ENCODE assay signal across 8 mouse cellular contexts in genomic region chr11:61231329-61231728, GRCm38 (mm10). TPM values are rescaled to one million over a fixed set of nuclear protein-coding genes. Genes with fewer than 3 reads are reported as not detected.
A peak's percentile ranks its signal among the peaks of the same experiment; 100 is the strongest.
DNase-seq lines count a peak whose midpoint lies in the region; ATAC-seq and TF ChIP-seq lines count a peak whose summit lies in the region.

No protein-coding gene starts in this region.

- no peak overlapping the region for H3K4me3 ChIP-seq in embryonic facial prominence, embryonic 15.5 days (replicated peaks)
- no peak overlapping the region for H3K4me3 ChIP-seq in heart, embryonic 15.5 days
- H3K4me3 ChIP-seq in kidney, postnatal 0 days (replicated peaks; ENCODE audit: low read depth, low read length) = no peak overlapping the region
- H3K4me3 ChIP-seq in liver, postnatal 0 days (ENCODE audit: low read depth, low read length) = no peak overlapping the region
- H3K4me3 ChIP-seq in neural tube, embryonic 13.5 days = no peak overlapping the region

- WGBS in embryonic facial prominence, embryonic 15.5 days = 6% methylated on average over 9 of the region's 9 CpGs
- 16% methylated on average over 9 of the region's 9 CpGs for WGBS in heart, embryonic 15.5 days
- WGBS in kidney, postnatal 0 days = 5% methylated on average over 9 of the region's 9 CpGs
- 1% methylated on average over 9 of the region's 9 CpGs for WGBS in liver, postnatal 0 days (ENCODE audit: insufficient replicate concordance)
- WGBS in neural tube, embryonic 13.5 days = 7% methylated on average over 9 of the region's 9 CpGs

- H3K9ac ChIP-seq in embryonic facial prominence, embryonic 15.5 days = no peak overlapping the region
- no peak overlapping the region for H3K9ac ChIP-seq in heart, embryonic 15.5 days
- H3K9ac ChIP-seq in kidney, postnatal 0 days (ENCODE audit: low read depth, low read length) = no peak overlapping the region
- no peak overlapping the region for H3K9ac ChIP-seq in liver, postnatal 0 days (replicated peaks)
- H3K9ac ChIP-seq in neural tube, embryonic 13.5 days = no peak overlapping the region; the same call in 1 of the 2 replicates

- no peak overlapping the region for H3K27ac ChIP-seq in embryonic facial prominence, embryonic 15.5 days (replicated peaks)
- H3K27ac ChIP-seq in heart, embryonic 15.5 days = no peak overlapping the region
- H3K27ac ChIP-seq in kidney, postnatal 0 days = no peak overlapping the region
- no peak overlapping the region for H3K27ac ChIP-seq in liver, postnatal 0 days (ENCODE audit: low read depth)
- no peak overlapping the region for H3K27ac ChIP-seq in neural tube, embryonic 13.5 days (replicated peaks)

- peak; percentile 72; the same call in 1 of the 2 replicates for ATAC-seq in embryonic facial prominence, embryonic 15.5 days (ENCODE audit: insufficient number of reproducible peaks, low FRiP score, low TSS enrichment, low read depth)
- no peak for ATAC-seq in heart, embryonic 15.5 days (replicated peaks; ENCODE audit: insufficient number of reproducible peaks, insufficient read depth, low FRiP score, low read depth)
- ATAC-seq in kidney, postnatal 0 days (replicated peaks; ENCODE audit: low FRiP score, low read depth) = peak; percentile 66
- no peak for ATAC-seq in liver, postnatal 0 days
- 0 out of 2 replicates have a peak, but pooled peaks have one; percentile 36 for ATAC-seq in neural tube, embryonic 13.5 days (ENCODE audit: low read depth)

- no peaks in the 10 kb centered on the region for H3K9me3 ChIP-seq in embryonic facial prominence, embryonic 15.5 days (replicated peaks)
- no peaks in the 10 kb centered on the region for H3K9me3 ChIP-seq in heart, embryonic 15.5 days (replicated peaks)
- no peaks in the 10 kb centered on the region for H3K9me3 ChIP-seq in kidney, postnatal 0 days (replicated peaks; ENCODE audit: low read length)
- no peaks in the 10 kb centered on the region for H3K9me3 ChIP-seq in liver, postnatal 0 days (ENCODE audit: low read length)
- no peaks in the 10 kb centered on the region for H3K9me3 ChIP-seq in neural tube, embryonic 13.5 days

- H3K4me1 ChIP-seq in embryonic facial prominence, embryonic 15.5 days = peaks cover 13% of the 10 kb centered on the region
- peaks cover 17% of the 10 kb centered on the region for H3K4me1 ChIP-seq in heart, embryonic 15.5 days (replicated peaks)
- no peaks in the 10 kb centered on the region for H3K4me1 ChIP-seq in kidney, postnatal 0 days (replicated peaks; ENCODE audit: insufficient read depth, low read length)
- H3K4me1 ChIP-seq in liver, postnatal 0 days (ENCODE audit: insufficient read depth) = 0 out of 2 replicates have a peak, but pooled peaks cover 3% of the 10 kb centered on the region
- peaks cover 10% of the 10 kb centered on the region for H3K4me1 ChIP-seq in neural tube, embryonic 13.5 days (replicated peaks)

- peak overlapping the region; percentile 32 for H3K4me2 ChIP-seq in embryonic facial prominence, embryonic 15.5 days (replicated peaks)
- peak overlapping the region; percentile 34; the same call in 1 of the 2 replicates for H3K4me2 ChIP-seq in heart, embryonic 15.5 days
- H3K4me2 ChIP-seq in kidney, postnatal 0 days (ENCODE audit: low read length) = peak overlapping the region; percentile 32
- H3K4me2 ChIP-seq in liver, postnatal 0 days (ENCODE audit: low read depth, low read length) = peak overlapping the region; percentile 27; the same call in 1 of the 2 replicates
- peak overlapping the region; percentile 41 for H3K4me2 ChIP-seq in neural tube, embryonic 13.5 days

- no peaks in the 10 kb centered on the region for H3K27me3 ChIP-seq in embryonic facial prominence, embryonic 15.5 days
- H3K27me3 ChIP-seq in heart, embryonic 15.5 days = 0 out of 2 replicates have a peak, but pooled peaks cover 7% of the 10 kb centered on the region
- H3K27me3 ChIP-seq in kidney, postnatal 0 days (ENCODE audit: insufficient read depth, low read length) = no peaks in the 10 kb centered on the region
- H3K27me3 ChIP-seq in liver, postnatal 0 days (ENCODE audit: insufficient read depth, low read length) = no peaks in the 10 kb centered on the region
- no peaks in the 10 kb centered on the region for H3K27me3 ChIP-seq in neural tube, embryonic 13.5 days

- peak; percentile 61 for DNase-seq in CD4-positive, CD25-positive, alpha-beta regulatory T cell, adult 2 months (ENCODE audit: low read depth, low spot score)
- DNase-seq in adrenal gland, postnatal 36 days = peak; percentile 54 to 70
- peak; percentile 89 for DNase-seq in kidney, postnatal 0 days (ENCODE audit: low spot score)
- peak; percentile 61 for DNase-seq in liver, postnatal 0 days
- DNase-seq in thymus, postnatal 0 days (ENCODE audit: low spot score) = peak; percentile 43

- no peak for TF ChIP-seq EP300 in liver, postnatal 0 days (IDR thresholded peaks at IDR 0.05; ENCODE audit: low read depth)

- TF ChIP-seq CTCF in kidney, postnatal 0 days (IDR thresholded peaks at IDR 0.05; ENCODE audit: low read depth) = peak; percentile 87
- TF ChIP-seq CTCF in liver, postnatal 0 days (IDR thresholded peaks at IDR 0.05; ENCODE audit: low read depth) = peak; percentile 81

- H3K36me3 ChIP-seq in embryonic facial prominence, embryonic 15.5 days = no peaks in the 10 kb centered on the region
- H3K36me3 ChIP-seq in heart, embryonic 15.5 days = no peaks in the 10 kb centered on the region
- H3K36me3 ChIP-seq in kidney, postnatal 0 days (ENCODE audit: insufficient read depth, low read length) = no peaks in the 10 kb centered on the region
- no peaks in the 10 kb centered on the region for H3K36me3 ChIP-seq in liver, postnatal 0 days (replicated peaks; ENCODE audit: insufficient read depth, low read length)
- no peaks in the 10 kb centered on the region for H3K36me3 ChIP-seq in neural tube, embryonic 13.5 days

RNA-seq across cellular contexts. Expression of gene Aldh3a1, which starts 24.0 kb away (rescaled TPM):
- total RNA-seq in adrenal gland, postnatal 36 days (2021) = under 1 TPM in 1 of 2 experiments, not detected in 1; 0.95 TPM
- polyA plus RNA-seq in embryonic facial prominence, embryonic 15.5 days (2015; fragmentation: Nextera tagmentation; extraction: Ambion mirVana) = 3.6 and 5.4 TPM in 2 replicates
- polyA plus RNA-seq in heart, embryonic 15.5 days (2015; fragmentation: Nextera tagmentation; extraction: Ambion mirVana) = 0.25 and 0.42 TPM in 2 replicates
- not detected in 2 replicates for polyA plus RNA-seq in kidney, postnatal 0 days (2015; fragmentation: Nextera tagmentation; extraction: Ambion mirVana)
- polyA plus RNA-seq in liver, postnatal 0 days (2015; fragmentation: Nextera tagmentation; extraction: Ambion mirVana) = 0.09 and 0.12 TPM in 2 replicates
- not detected in 2 replicates for polyA plus RNA-seq in neural tube, embryonic 13.5 days (2015; fragmentation: Nextera tagmentation; extraction: Ambion mirVana)
- polyA plus RNA-seq in thymus, postnatal 0 days (2015; fragmentation: Nextera tagmentation; extraction: Ambion mirVana) = 1.6 and 2.2 TPM in 2 replicates

RNA-seq across cellular contexts. Expression of gene Aldh3a2, which starts 35.9 kb away (rescaled TPM):
- 10 to 100 TPM; 46.1 to 63.7 TPM for total RNA-seq in adrenal gland, postnatal 36 days (2021)
- 30.4 and 32.0 TPM in 2 replicates for polyA plus RNA-seq in embryonic facial prominence, embryonic 15.5 days (2015; fragmentation: Nextera tagmentation; extraction: Ambion mirVana)
- 29.4 and 34.9 TPM in 2 replicates for polyA plus RNA-seq in heart, embryonic 15.5 days (2015; fragmentation: Nextera tagmentation; extraction: Ambion mirVana)
- polyA plus RNA-seq in kidney, postnatal 0 days (2015; fragmentation: Nextera tagmentation; extraction: Ambion mirVana) = 45.0 and 46.2 TPM in 2 replicates
- polyA plus RNA-seq in liver, postnatal 0 days (2015; fragmentation: Nextera tagmentation; extraction: Ambion mirVana) = 89.8 and 93.3 TPM in 2 replicates
- 22.9 and 26.4 TPM in 2 replicates for polyA plus RNA-seq in neural tube, embryonic 13.5 days (2015; fragmentation: Nextera tagmentation; extraction: Ambion mirVana)
- 43.3 and 47.0 TPM in 2 replicates for polyA plus RNA-seq in thymus, postnatal 0 days (2015; fragmentation: Nextera tagmentation; extraction: Ambion mirVana)

RNA-seq across cellular contexts. Expression of gene Usp22, which starts 56.5 kb away (rescaled TPM):
- 10 to 100 TPM; 59.1 to 99.4 TPM for total RNA-seq in adrenal gland, postnatal 36 days (2021)
- 131 and 140 TPM in 2 replicates for polyA plus RNA-seq in embryonic facial prominence, embryonic 15.5 days (2015; fragmentation: Nextera tagmentation; extraction: Ambion mirVana)
- 60.7 and 79.1 TPM in 2 replicates for polyA plus RNA-seq in heart, embryonic 15.5 days (2015; fragmentation: Nextera tagmentation; extraction: Ambion mirVana)
- 73.0 and 85.5 TPM in 2 replicates for polyA plus RNA-seq in kidney, postnatal 0 days (2015; fragmentation: Nextera tagmentation; extraction: Ambion mirVana)
- polyA plus RNA-seq in liver, postnatal 0 days (2015; fragmentation: Nextera tagmentation; extraction: Ambion mirVana) = 8.7 and 10.0 TPM in 2 replicates
- 362 and 373 TPM in 2 replicates for polyA plus RNA-seq in neural tube, embryonic 13.5 days (2015; fragmentation: Nextera tagmentation; extraction: Ambion mirVana)
- 51.3 and 53.9 TPM in 2 replicates for polyA plus RNA-seq in thymus, postnatal 0 days (2015; fragmentation: Nextera tagmentation; extraction: Ambion mirVana)

Comparison
In these comparisons a context has a peak if more than half of its experiments do, and no peak if none do; other contexts are left out.
1. ATAC-seq: peak in embryonic facial prominence, embryonic 15.5 days (single experiment), kidney, postnatal 0 days (single experiment) and neural tube, embryonic 13.5 days (single experiment); none in heart, embryonic 15.5 days (single experiment) and liver, postnatal 0 days (single experiment).
2. Peak in every context shown above with its lines, with median percentiles within 50 percentile points of each other: DNase-seq and H3K4me2 ChIP-seq.